Mouse (Mus musculus): Measurements from ENCODE around the gene Carmil1.

The Carmil1 gene

GRCm38 (mm10) chr13:24223425-24224201, 57.0 kb downstream of the Carmil1 start:
- in situ Hi-C loops (cut with MboI; ENCODE audit: unreplicated experiment in 2 of 2), result no loop called here

DNA sequence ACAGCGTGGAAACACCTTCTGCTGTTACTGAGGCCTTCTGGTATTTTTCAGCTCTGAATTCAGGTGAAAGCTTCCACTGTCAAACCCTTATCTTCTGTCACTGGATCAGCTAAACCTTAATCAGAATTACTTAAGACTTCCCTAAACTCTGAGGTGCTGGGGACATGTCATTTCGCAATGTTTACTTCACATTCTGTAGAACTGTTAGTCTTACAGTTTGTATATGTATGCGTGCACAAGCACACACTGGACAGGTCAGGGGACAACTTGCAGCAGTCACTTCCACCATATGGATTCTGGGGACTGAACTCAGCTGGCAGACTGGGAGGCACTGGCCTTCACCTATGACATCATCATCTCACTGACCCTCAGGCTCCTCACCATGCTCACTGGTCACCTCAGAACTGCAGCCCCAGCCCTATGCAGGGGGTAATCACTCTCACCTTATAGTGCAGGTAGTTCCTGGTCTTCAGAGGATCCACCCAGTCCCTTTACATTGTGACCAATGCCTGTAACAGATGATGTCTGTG, 60.1 kb downstream of the Carmil1 start:
- in situ Hi-C loops (cut with MboI; ENCODE audit: unreplicated experiment in 2 of 2), result no loop called here

DNA sequence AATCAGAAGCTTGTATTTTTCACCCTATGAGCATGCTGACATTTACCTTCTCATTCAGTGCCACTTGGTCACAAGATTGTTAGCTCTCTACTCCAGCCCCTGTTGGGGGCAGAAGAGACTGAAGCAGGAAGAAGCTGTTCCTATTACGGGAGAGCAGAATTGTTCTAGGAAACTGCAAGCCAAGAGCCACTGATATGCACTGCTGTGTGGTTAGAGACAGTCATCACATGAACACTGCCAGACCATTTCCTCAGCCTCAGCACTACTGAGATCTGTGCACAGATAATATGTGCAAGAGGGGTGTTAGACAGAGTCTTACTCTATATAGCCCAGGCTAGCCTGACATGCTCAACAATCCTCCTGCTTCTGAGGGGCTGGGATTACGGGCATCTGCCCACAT, 69.4 kb downstream of the Carmil1 start:
- in situ Hi-C loops (cut with MboI; ENCODE audit: unreplicated experiment in 2 of 2), result no loop called here

DNA sequence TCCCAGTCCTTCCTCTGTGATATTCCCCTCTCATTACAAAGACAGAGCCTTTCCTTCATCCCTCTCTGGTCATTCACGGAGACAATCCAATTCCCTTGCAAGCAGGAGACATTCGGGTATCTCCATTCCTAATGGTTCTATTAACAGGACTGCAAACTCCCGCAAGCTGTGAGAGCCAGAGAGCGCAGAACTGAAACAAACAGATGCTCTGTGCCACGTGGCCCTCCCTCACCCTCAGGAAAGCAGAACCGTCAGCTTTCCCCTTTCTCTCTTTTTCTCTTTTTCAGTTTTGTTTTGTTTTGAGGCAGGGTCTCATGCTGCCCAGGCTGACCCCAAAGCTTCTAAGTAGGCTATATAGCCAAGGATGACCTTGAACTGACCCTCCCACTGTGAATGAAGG, 74.5 kb downstream of the Carmil1 start:
- in situ Hi-C loops (cut with MboI; ENCODE audit: unreplicated experiment in 2 of 2), result no loop called here

DNA sequence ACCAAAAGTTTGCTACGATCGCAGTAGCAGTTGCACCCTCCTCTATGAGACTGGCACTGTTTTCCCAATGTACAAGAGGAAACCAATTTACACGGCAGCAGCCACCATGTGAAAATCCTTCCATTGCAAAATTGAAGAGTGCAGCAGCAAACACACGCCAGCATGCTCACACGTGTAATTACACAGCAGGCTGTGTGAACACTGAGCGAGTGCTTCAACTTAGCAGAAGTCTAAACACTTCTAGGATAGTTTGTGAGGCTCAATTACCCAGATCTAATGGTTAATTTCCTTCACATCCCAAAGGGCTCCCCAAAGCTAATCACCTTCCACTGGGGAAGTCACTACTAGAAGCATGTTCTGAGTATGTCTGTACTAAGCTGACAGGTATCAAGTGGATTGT, 78.3 kb downstream of the Carmil1 start:
- in situ Hi-C loops (cut with MboI; ENCODE audit: unreplicated experiment in 2 of 2), result no loop called here

DNA sequence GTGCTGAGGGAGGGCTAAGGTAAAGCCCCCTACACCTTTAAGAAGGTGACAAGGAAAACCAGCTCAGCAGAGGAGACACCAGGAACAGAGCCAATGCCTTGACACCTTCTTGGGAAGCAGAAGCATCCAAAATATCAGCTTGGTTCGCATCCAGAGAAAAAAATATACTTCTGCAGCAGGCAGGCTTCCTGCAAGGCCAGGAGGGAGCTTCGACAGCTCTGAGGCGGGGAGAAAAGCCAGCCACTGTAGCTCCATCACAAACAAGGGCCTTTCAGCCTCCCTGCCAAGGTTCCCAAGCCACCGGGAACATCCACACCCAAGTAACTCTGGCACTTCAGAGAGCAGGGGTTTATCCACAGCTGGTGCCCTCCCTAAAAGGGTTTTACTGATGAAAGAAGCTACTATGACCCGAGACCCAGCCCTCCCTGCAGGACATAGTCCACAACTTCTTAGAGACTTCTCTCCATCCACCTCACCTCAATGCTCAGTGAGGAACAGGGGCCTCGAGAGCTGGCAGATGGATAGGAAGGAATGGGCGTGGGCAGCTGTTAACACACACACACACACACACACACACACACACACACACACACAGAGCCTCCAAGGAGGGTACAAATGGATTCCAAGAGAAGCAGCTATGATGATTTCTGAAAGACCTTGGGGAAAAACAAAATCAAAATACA, 80.6 kb downstream of the Carmil1 start:
- in situ Hi-C loops (cut with MboI; ENCODE audit: unreplicated experiment in 2 of 2), result no loop called here

DNA sequence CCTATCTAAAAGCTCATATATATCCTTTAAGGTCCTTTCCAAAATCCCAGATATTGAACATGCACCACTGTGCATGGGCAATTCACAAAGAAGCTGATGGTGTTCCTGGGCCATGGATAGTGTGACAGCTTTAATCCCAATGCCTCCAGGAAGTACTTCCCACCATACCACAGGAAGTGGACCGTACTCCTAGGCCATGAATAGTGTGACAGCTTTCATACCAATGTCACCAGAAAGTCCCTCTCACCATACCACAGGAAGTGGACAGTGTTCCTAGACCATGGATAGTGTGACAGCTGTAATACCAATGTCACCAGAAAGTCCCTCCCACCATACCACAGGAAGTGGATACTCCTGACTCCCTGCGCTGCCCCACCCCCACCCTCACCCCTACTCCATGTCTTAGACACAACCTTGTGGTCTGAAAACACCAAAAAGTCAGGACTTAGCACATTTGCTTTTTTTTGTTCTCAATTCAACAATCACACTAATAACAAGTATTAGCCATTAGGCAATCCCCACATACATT, 82.1 kb downstream of the Carmil1 start:
- in situ Hi-C loops (cut with MboI; ENCODE audit: unreplicated experiment in 2 of 2), result no loop called here

DNA sequence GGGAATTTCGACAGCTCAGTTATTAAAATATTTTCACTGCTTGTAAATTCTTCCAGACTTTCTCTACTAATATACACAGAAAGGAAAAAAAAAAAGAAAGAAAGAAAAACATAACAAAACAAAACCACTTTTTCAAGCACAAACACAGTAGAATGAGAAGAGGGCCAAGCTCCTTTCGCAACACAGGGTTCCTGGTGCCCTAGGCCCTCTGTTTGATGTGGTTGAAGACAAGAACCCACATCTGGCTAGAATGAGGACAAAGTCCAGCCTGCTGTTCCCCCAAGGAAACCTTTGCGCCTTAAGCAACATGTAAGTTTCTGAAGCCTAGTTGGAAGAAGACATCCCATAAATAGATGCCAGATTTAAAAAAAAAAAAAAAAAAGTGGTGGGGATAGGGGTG, 85.2 kb downstream of the Carmil1 start:
- in situ Hi-C loops (cut with MboI; ENCODE audit: unreplicated experiment in 2 of 2), result no loop called here

DNA sequence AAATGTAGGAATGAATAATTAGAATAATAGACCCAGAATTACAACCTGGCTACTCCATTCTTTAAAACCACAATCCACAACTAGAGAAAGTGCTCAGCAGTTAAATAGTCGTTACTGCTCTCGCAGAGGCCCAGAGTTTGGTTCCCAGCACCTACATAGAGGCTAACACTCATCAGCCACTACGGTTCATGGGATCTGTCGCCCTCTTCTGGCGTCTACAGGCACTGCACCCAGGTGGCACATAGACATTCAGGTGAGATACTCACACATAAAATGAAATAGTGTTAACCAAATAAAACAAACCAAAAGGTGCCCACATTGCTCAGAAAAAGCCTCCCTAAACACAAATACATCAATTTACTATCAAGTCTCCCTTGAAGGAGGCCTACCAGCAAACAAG, 86.6 kb downstream of the Carmil1 start:
- in situ Hi-C loops (cut with MboI; ENCODE audit: unreplicated experiment in 2 of 2), result no loop called here

DNA sequence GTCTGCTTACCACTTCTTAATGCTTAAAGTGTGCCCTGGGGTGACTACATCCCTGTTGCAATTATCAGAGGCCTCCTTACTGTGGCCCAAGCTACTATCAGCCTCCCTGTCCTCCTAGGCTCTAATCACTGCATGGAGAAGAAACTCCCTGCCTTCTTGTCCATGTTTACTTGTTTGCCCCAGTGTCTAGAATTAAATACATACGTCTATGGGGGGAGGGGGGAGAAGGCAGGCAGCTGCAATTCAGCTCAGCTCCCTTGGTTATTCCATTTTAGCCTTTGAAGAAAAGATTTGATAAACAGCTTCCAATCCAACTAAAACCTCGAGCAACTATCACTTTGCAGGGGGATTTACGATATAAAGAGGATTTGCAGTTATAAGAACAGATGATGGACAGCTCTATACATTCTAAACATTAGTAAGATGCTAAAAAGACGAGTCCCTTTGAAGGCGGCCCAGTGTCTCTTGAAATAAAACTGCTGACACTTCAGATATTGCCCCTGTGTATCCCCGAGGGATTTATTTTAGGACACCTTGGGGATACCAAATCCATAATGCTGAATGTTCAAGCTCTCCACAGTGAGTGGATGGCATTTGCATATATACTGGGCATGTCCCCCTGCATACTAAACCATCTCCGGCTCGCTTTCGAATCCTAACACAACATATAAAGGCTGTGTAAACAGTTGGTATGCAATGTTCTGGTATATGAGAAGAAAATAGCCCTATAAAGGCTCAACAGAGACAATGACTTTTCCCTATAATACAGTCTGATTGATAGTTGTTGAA, 89.5 kb downstream of the Carmil1 start:
- in situ Hi-C loops (cut with MboI; ENCODE audit: unreplicated experiment in 2 of 2), result no loop called here

GRCm38 (mm10) chr13:24187026-24187425, 93.6 kb downstream of the Carmil1 start:
- in situ Hi-C loops (cut with MboI; ENCODE audit: unreplicated experiment in 2 of 2), result no loop called here

- in situ Hi-C loops (cut with MboI; ENCODE audit: unreplicated experiment in 2 of 2), result no loop called here
Measured at GRCm38 (mm10) chr13:24185641-24186040, 95.0 kb downstream of the Carmil1 start.

DNA sequence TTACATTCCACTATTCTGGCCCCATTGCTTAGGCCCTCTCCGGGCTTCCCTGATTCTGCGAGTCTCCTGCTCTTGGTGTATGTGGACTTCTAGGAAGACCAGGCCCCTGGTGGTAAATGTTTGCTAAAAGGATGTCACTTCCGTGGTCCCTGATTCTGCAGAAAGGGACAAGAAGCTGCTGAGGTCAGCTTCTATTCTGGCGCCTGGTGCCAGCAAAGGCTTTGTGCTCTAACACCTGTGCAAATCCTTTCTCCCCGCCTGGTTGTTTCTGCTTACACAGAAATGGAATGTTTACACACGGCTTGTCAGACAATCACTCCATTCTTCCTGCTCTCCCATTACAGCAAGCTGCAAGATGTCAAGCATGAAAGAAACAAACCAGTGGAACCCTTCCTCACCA, 97.7 kb downstream of the Carmil1 start:
- in situ Hi-C loops (cut with MboI; ENCODE audit: unreplicated experiment in 2 of 2), result no loop called here

GRCm38 (mm10) chr13:24179538-24179937, 101.1 kb downstream of the Carmil1 start:
- in situ Hi-C loops (cut with MboI; ENCODE audit: unreplicated experiment in 2 of 2), result no loop called here

DNA sequence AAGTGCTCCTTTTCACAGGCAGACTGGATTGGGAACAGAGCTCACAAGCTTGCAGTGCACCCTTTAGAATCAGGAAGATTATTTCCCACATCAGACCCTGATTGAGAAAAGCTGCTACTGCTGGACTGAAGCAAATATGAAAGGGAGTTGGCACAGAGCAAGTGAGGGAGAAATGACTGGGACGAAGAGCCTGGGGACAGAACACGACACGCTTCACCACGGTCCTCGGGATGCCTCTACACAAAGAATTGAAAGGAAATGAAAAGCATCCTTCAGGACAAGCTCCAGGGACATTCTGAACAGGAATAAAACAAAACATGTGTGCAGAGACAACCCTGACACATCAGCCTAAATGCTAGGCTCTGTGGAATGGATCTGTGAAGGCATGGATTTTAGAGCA, 103.0 kb downstream of the Carmil1 start:
- in situ Hi-C loops (cut with MboI; ENCODE audit: unreplicated experiment in 2 of 2), result no loop called here

DNA sequence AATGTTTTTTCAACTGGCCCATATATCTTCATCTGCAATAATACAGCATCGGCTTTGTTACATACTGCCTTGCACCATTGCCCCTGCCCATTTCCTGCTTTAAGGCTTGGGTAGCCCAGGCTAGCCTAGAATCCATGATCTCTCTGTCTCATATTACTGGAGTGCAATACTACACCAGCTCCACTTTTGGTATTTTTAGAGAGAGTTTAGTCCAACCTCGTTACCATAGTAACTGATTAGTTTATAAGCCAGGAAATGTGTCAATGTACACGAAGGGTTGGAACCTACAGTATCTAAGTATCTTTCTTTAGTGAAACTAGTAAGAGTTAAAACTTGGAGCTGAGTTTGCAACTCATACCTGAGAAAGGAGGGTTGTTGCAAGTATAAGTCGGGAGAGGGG, 103.8 kb downstream of the Carmil1 start:
- in situ Hi-C loops (cut with MboI; ENCODE audit: unreplicated experiment in 2 of 2), result no loop called here

GRCm38 (mm10) chr13:24169658-24170057, 110.9 kb downstream of the Carmil1 start:
- in situ Hi-C loops (cut with MboI; ENCODE audit: unreplicated experiment in 2 of 2), result no loop called here

- in situ Hi-C loops (cut with MboI; ENCODE audit: unreplicated experiment in 2 of 2), result no loop called here
Measured at GRCm38 (mm10) chr13:24163368-24163767, 117.2 kb downstream of the Carmil1 start.

DNA sequence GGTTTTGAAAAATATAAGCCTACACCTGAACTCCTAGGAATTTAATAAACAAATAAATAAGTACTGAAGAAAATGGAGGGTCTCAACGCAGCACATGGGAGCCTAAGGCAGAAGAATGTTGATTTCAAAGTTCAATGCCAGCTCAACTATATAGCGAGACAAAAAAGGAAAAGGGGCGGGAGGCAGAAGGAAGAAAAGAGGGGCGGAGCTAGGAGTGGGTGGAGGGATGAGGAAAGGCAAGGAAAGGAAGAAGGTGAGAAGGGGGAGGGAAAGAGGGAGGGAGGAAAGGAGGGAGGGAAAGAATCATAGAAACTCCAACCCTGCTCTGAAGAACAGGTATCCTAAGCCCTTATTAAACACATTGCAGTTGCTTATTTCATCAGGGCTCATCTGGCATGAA, 119.5 kb downstream of the Carmil1 start:
- in situ Hi-C loops (cut with MboI; ENCODE audit: unreplicated experiment in 2 of 2), result no loop called here

GRCm38 (mm10) chr13:24159972-24160371, 120.6 kb downstream of the Carmil1 start:
- in situ Hi-C loops (cut with MboI; ENCODE audit: unreplicated experiment in 2 of 2), result no loop called here
